Mouse (Mus musculus) bone marrow macrophage, adult 2 months (primary cell): Measurements from ENCODE around the gene 4930447C04Rik.

Source experiments
- CTCF ChIP-seq: IDR thresholded peaks from 2 replicates; pipeline ENCODE4 v1.5.1; 2012; ENCODE audit warnings: low read depth, mild to moderate bottlenecking, low read length, moderate library complexity
- POLR2A ChIP-seq: IDR thresholded peaks from 2 replicates; pipeline ENCODE4 v1.6.1; 2012; ENCODE audit warnings: mild to moderate bottlenecking, low read depth, low read length, borderline replicate concordance

GRCm38 (mm10) chr12:72938600-72939490 lies 1.7 kb downstream of the 4930447C04Rik start:
- TF ChIP-seq CTCF (no peak), POLR2A (no peak)
